Mouse (Mus musculus): ENCODE data around the gene Zc3h13. TPM values are rescaled to one million over a fixed set of nuclear protein-coding genes. Genes with fewer than 3 reads are reported as not detected.
A peak's percentile ranks its signal among the peaks of the same experiment; 100 is the strongest.

Gene Zc3h13
- polyA plus RNA-seq, 1 experiment, result 10.1 TPM

GRCm38 (mm10) chr14:75283609-75284192, 472 bp upstream of the Zc3h13 start:
- peak overlapping the region; percentile 19 for H3ac ChIP-seq (ENCODE audit: control insufficient read depth, insufficient read length)
- no peak for TF ChIP-seq TCF12 (IDR thresholded peaks at IDR 0.05; ENCODE audit: insufficient read depth, poor library complexity, severe bottlenecking)
- peak; percentile 35 for TF ChIP-seq USF1 (IDR thresholded peaks at IDR 0.05; ENCODE audit: low read depth)
- H3K27me3 ChIP-seq (ENCODE audit: control insufficient read depth, insufficient read depth, insufficient read length), result peaks cover 9% of the 10 kb centered on the region
- H3K4me3 ChIP-seq, result peak overlapping the region; percentile 96
- peaks cover 42% of the 10 kb centered on the region for H3K79me2 ChIP-seq (ENCODE audit: control insufficient read depth, insufficient read depth)
- H3K4me2 ChIP-seq (ENCODE audit: low read depth), result peak overlapping the region; percentile 99
- H3K36me3 ChIP-seq (ENCODE audit: control insufficient read depth, insufficient read depth), result no peaks in the 10 kb centered on the region

GRCm38 (mm10) chr14:75301081-75301480, 16.9 kb downstream of the Zc3h13 start:
- Histone ChIP-seq H3ac (ENCODE audit: control insufficient read depth, insufficient read length) (no peak overlapping the region), H3K4me3 (no peak overlapping the region), H3K36me3 (ENCODE audit: control insufficient read depth, insufficient read depth) (peaks cover 5% of the 10 kb centered on the region), H3K79me2 (ENCODE audit: control insufficient read depth, insufficient read depth) (peaks cover 4% of the 10 kb centered on the region), H3K27me3 (ENCODE audit: control insufficient read depth, insufficient read depth, insufficient read length) (no peaks in the 10 kb centered on the region), H3K4me2 (ENCODE audit: low read depth) (no peak overlapping the region)
- TF ChIP-seq REST (IDR thresholded peaks at IDR 0.05; ENCODE audit: insufficient read depth, insufficient read length) (no peak), POLR2A (IDR thresholded peaks at IDR 0.05; ENCODE audit: insufficient read length, low read depth) (no peak), POLR2AphosphoS2 (IDR thresholded peaks at IDR 0.05; ENCODE audit: insufficient read length, low read depth) (no peak), CEBPB (IDR thresholded peaks at IDR 0.05; ENCODE audit: insufficient read depth, poor library complexity, severe bottlenecking) (no peak), TCF3 (IDR thresholded peaks at IDR 0.05; ENCODE audit: insufficient read length, low read depth) (no peak), E2F4 (IDR thresholded peaks at IDR 0.05; ENCODE audit: insufficient read depth) (no peak), MYOD1 (IDR thresholded peaks at IDR 0.05; ENCODE audit: control insufficient read depth in 1 of 3, insufficient read length in 2 of 3, low read depth in 2 of 3) (no peak), TCF12 (IDR thresholded peaks at IDR 0.05; ENCODE audit: insufficient read depth, poor library complexity, severe bottlenecking) (no peak), MAX (IDR thresholded peaks at IDR 0.05; ENCODE audit: low read depth) (no peak), USF1 (IDR thresholded peaks at IDR 0.05; ENCODE audit: low read depth) (no peak), SRF (IDR thresholded peaks at IDR 0.05; ENCODE audit: control insufficient read depth, insufficient read length, low read depth) (no peak)

- Histone ChIP-seq H3K4me2 (ENCODE audit: low read depth) (no peak overlapping the region), H3K79me2 (ENCODE audit: control insufficient read depth, insufficient read depth) (no peaks in the 10 kb centered on the region), H3K36me3 (ENCODE audit: control insufficient read depth, insufficient read depth) (peaks cover 5% of the 10 kb centered on the region), H3ac (ENCODE audit: control insufficient read depth, insufficient read length) (no peak overlapping the region), H3K27me3 (ENCODE audit: control insufficient read depth, insufficient read depth, insufficient read length) (no peaks in the 10 kb centered on the region), H3K4me3 (no peak overlapping the region)
- no peak for TF ChIP-seq POLR2AphosphoS2 (IDR thresholded peaks at IDR 0.05; ENCODE audit: insufficient read length, low read depth)
- no peak for TF ChIP-seq REST (IDR thresholded peaks at IDR 0.05; ENCODE audit: insufficient read depth, insufficient read length)
- no peak for TF ChIP-seq MAX (IDR thresholded peaks at IDR 0.05; ENCODE audit: low read depth)
Measured at GRCm38 (mm10) chr14:75303807-75304206, 19.6 kb downstream of the Zc3h13 start.

- Histone ChIP-seq H3K27me3 (ENCODE audit: control insufficient read depth, insufficient read depth, insufficient read length) (no peaks in the 10 kb centered on the region), H3K4me2 (ENCODE audit: low read depth) (no peak overlapping the region), H3K79me2 (ENCODE audit: control insufficient read depth, insufficient read depth) (no peaks in the 10 kb centered on the region), H3K4me3 (no peak overlapping the region), H3ac (ENCODE audit: control insufficient read depth, insufficient read length) (no peak overlapping the region), H3K36me3 (ENCODE audit: control insufficient read depth, insufficient read depth) (peaks cover 8% of the 10 kb centered on the region)
- TF ChIP-seq TCF3 (IDR thresholded peaks at IDR 0.05; ENCODE audit: insufficient read length, low read depth) (no peak), MYOG (IDR thresholded peaks at IDR 0.05; ENCODE audit: control insufficient read depth in 1 of 3, insufficient read depth in 1 of 3, insufficient read length in 2 of 3, low read depth in 2 of 3) (no peak), SRF (IDR thresholded peaks at IDR 0.05; ENCODE audit: control insufficient read depth, insufficient read length, low read depth) (no peak), TCF12 (IDR thresholded peaks at IDR 0.05; ENCODE audit: insufficient read depth, poor library complexity, severe bottlenecking) (no peak), POLR2A (IDR thresholded peaks at IDR 0.05; ENCODE audit: insufficient read length, low read depth) (no peak), MAX (IDR thresholded peaks at IDR 0.05; ENCODE audit: low read depth) (no peak), CEBPB (IDR thresholded peaks at IDR 0.05; ENCODE audit: insufficient read depth, poor library complexity, severe bottlenecking) (no peak), MYOD1 (IDR thresholded peaks at IDR 0.05; ENCODE audit: control insufficient read depth in 1 of 3, insufficient read length in 2 of 3, low read depth in 2 of 3) (no peak), POLR2AphosphoS2 (IDR thresholded peaks at IDR 0.05; ENCODE audit: insufficient read length, low read depth) (no peak), USF1 (IDR thresholded peaks at IDR 0.05; ENCODE audit: low read depth) (no peak), REST (IDR thresholded peaks at IDR 0.05; ENCODE audit: insufficient read depth, insufficient read length) (no peak), E2F4 (IDR thresholded peaks at IDR 0.05; ENCODE audit: insufficient read depth) (no peak)
Measured at GRCm38 (mm10) chr14:75307855-75308254, 23.7 kb downstream of the Zc3h13 start.

DNA sequence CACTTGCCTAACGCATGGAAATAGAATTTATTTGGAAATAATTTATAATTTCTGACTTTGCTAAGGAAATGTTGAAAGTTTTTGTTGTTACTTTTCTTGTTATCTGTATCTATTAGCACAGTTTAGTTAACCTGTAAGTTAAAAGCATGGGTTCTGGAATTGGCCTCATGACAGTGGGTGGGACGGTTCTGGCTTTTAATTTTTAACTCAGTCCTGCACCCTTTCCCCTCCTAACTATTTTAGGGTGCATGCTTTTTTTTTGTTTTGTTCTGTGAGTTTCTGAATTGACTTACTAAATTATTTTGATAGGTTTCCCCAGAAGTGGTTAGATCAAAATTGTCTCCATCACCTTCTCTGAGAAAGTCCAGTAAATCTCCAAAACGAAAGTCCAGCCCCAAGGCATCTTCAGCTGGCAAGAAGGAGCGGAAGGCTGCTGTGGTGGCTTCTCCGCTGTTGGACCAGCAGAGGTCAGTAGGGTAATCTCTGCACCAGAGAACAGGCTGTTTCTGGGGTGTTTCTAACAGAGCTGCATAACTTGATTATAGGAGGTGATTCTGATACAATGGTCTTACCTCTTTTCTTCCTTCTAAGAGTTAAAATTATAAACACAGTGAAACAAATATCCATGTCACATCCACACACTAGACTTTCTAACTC, 25.3 kb downstream of the Zc3h13 start:
- Histone ChIP-seq H3K4me2 (ENCODE audit: low read depth) (no peak overlapping the region), H3K79me2 (ENCODE audit: control insufficient read depth, insufficient read depth) (no peaks in the 10 kb centered on the region), H3K4me3 (no peak overlapping the region), H3K27me3 (ENCODE audit: control insufficient read depth, insufficient read depth, insufficient read length) (no peaks in the 10 kb centered on the region), H3K36me3 (ENCODE audit: control insufficient read depth, insufficient read depth) (peaks cover 17% of the 10 kb centered on the region), H3ac (ENCODE audit: control insufficient read depth, insufficient read length) (no peak overlapping the region)
- TF ChIP-seq REST (IDR thresholded peaks at IDR 0.05; ENCODE audit: insufficient read depth, insufficient read length), result no peak
- no peak for TF ChIP-seq TCF12 (IDR thresholded peaks at IDR 0.05; ENCODE audit: insufficient read depth, poor library complexity, severe bottlenecking)
- no peak for TF ChIP-seq CEBPB (IDR thresholded peaks at IDR 0.05; ENCODE audit: insufficient read depth, poor library complexity, severe bottlenecking)
- no peak for TF ChIP-seq USF1 (IDR thresholded peaks at IDR 0.05; ENCODE audit: low read depth)
- TF ChIP-seq POLR2A (IDR thresholded peaks at IDR 0.05; ENCODE audit: insufficient read length, low read depth), result no peak
- TF ChIP-seq E2F4 (IDR thresholded peaks at IDR 0.05; ENCODE audit: insufficient read depth), result no peak
- no peak for TF ChIP-seq MYOG (IDR thresholded peaks at IDR 0.05; ENCODE audit: control insufficient read depth in 1 of 3, insufficient read depth in 1 of 3, insufficient read length in 2 of 3, low read depth in 2 of 3)
- TF ChIP-seq POLR2AphosphoS2 (IDR thresholded peaks at IDR 0.05; ENCODE audit: insufficient read length, low read depth), result no peak
- no peak for TF ChIP-seq TCF3 (IDR thresholded peaks at IDR 0.05; ENCODE audit: insufficient read length, low read depth)
- no peak for TF ChIP-seq MAX (IDR thresholded peaks at IDR 0.05; ENCODE audit: low read depth)
- TF ChIP-seq SRF (IDR thresholded peaks at IDR 0.05; ENCODE audit: control insufficient read depth, insufficient read length, low read depth), result no peak
